Mouse (Mus musculus): ENCODE data around the gene Rpl10.

DNA sequence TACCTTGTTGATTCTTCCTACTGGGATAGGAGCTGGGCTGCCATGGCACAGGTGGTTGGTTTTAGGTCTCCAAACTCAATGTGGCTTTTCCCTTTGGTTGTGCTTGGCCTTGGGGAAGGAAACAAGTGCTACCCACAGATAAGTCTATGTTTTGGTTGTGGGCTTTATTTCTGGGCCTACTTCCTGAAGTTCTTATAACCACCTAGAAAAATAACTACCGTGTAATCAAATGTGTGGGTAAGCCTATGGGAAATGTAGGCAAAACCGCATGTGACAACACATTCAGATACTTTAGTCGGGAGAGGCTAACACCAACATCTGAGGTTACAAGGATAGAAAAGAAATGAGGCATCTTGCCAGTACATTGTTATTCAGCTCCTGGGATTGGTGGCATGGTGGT, 12.9 kb upstream of the Rpl10 start:
- TF ChIP-seq CTCF (IDR thresholded peaks at IDR 0.05) (no peak), EP300 (IDR thresholded peaks at IDR 0.05; ENCODE audit: insufficient read depth, low read depth, low read length) (no peak)

All from heart, adult 2 months (tissue).